Mouse (Mus musculus) fat pad, adult 2 months (tissue): ENCODE measurements around the gene Ttc16.

Source experiments
- DNase-seq: peaks from one replicate; pipeline ENCODE4 v3.0.0-alpha.2; 2011; ENCODE audit warnings: low read depth, low spot score; ENCODE audit errors: extremely low read depth

Ttc16 gene

DNA sequence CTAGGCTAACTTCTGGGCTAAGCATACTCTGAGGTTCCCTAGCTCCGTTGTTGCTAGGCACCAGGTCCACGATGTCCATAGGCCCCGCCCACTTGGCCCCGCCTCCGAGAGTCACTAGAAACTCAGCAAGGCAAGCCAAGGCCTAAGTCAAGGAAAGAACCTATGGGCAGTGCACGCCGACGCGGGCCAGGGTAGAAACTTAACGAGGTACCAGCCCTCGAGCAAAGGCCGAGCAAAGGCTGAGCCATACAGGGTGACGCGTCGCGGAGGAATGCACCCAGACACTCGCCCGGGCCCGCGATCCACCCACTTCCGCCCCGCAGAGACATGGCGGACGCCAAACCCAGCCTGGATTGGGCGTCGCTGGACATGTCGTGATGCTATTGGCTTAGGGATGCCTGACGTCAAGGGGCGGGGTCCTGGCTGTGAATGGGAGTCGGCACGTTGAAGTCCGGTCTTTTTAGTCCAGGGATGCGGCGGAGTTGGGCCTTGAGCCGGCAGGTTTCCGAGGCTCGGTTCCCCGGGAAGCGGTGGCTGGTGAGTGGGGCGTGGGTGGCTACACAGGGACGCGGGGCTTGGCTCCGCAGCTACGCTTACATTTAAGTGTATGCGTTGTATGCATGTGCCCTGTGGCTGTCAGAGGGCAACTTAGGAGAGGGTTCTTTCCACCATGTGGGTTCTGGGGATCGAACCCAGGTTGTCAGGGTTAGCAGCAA is at the start of gene Ttc16, which contains the start of gene Ptrh1:
Gene Ttc16 (minus strand): TSS at position 275 of the 716 bp plus-strand sequence.
Gene Ptrh1 (plus strand): TSS at position 428 of the 716 bp plus-strand sequence.
- no peak for DNase-seq

DNA sequence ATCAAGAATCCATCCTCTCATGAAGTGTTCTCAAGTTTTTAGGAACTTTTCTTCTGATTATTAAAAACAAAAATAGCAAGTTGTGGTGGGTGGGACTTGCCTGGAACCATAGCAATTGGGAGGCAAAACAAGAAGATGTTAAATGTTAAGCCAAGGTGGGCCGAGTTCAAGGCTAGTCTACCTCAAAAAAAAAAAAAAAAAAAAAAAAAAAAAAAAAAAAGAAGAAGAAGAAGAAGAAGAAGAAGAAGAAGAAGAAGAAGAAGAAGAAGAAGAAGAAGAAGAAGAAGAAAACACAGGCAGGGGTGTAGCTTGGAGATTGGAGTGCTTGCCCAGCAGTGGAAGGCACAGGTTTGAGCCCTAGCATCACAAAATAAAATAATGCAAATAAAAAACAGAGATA is 49.3 kb upstream of the Ttc16 start:
- no peak for DNase-seq

DNA sequence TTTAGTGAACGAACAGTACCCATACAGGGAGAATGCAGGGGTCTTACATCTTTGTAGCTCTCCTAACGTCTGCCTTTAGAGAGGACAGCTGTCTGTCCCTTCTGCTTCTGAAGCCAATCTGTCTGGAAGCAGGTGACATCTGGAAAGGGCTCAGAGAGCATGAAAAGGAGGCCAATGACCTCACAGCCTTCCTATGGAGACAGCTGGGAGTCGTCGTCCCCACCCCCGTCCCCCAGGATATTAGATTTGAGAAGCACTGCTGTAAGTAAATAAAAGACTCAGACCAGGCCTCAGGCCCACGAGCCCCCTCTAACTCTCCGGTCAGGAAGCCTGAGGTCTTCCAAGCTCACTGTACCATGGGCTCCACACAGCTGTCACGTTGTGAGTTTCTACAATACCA is 48.7 kb upstream of the Ttc16 start:
- DNase-seq, result no peak

DNA sequence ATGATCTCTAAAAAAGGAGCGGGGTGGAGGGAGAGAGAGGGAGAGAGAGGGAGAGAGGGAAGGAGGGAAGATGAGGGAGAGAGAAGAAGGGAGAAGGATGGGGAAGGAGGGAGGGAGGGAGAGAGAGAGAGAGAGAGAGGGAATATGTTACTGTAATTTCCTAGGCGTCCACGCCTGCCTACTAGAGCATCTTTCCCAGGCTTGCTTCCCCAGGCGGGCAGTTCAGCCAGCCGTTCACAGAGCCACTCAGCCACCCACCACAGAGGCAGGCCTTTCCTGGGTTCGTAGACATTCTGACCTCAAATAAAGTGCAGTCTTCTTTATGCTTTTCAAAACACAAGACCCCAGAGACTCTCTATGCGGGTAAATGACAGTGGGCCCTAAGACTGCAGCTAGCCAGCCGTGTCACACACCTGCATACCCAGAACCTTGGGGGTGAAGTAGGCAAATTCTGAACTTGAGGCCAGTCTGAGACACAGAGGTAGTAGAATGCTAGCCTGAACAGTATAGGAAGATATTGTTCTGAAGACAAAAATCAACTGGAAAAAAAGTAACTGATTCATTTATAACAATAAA is 48.2 kb upstream of the Ttc16 start:
- no peak for DNase-seq

DNA sequence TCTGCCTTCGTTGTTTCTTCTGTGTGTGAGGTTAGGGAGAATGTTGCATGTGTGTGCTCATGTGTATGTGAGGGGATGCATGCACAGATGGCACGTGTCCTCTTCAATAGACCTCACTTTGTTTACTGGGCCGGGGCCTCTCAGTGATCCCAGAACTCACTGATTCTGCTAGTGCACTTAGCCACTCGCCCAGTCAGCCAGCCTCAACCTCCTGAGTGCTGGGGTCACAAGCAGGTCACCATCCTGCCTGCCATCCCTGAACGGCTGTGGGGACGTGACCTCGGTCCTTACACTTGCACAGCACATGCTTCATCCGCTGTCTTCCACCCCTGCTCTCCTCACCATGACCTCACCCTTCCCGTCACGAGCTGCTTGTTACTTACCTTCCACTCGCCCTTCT is 47.7 kb upstream of the Ttc16 start:
- no peak for DNase-seq

DNA sequence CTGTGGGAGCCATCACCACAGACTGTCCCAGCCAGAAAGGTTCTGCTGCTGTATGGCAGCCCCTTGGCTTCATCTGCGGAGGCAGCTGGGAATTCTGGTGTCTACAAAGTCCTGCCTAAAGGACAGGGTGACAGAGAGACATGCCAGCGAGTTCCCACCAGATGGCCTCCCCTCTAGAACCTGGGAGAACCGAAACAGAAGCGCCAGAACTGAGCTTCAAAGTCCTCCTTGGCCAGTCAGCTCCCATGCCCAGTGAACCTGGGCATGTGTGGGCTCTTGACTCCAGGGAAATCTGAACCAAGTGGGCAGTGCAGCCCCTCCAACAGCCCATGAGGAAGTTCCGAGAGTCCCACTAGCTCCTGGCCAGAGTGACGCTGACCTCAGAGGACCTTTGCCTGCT is 47.2 kb upstream of the Ttc16 start:
- no peak for DNase-seq

DNA sequence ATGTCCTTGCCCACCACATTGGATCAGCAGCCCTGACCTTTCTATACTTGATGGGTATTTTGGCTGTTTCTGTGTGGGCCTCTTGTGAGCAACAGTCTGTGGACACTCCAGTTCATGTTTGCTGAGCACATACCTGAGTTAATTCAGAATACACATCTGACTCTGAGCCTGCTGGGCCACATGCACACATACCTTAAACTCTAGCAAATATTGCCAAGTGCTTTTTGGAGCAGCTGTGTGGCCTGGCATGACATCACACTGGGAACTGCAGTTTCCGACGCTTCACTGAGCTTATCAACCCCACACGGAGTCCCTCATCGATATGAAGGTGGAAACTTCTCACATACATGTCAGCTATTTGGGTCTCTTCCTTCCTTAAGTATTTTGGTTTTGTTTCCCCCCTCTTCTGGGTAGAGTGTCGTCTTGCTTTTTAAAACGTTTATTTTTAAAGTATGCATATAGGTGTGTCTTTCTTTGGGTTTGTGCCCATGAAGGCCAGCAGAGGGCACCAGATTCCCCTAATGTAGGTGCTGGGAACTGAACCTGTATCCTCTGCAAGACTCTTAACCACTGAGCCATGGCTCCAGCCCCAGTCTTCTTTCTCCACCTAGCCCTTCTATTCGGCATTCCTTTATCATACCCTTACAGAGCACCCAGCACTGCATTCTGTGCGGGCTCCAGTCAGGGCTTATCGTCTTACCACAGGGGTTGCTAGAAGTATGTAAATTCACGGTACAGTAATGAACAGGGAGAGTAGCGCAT is 45.8 kb upstream of the Ttc16 start:
- no peak for DNase-seq

DNA sequence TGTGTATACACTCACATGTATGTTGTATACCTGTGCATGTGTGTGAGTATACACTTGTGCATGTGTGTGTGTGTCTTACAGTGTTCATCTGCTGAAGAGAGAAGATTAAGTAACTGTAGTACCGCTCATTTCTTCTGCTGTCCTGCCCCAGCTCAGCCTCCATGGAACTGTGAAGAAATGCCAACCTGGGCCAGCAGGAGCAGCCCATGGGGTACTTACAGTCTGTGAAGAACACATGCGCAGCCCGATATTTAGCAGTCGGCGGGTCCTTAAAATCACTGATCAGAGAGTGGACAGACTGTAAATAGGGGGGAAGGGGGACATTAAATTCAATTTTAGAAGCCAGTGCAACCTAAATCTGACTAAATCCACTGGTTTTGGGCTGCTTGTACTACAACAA is 42.8 kb upstream of the Ttc16 start:
- no peak for DNase-seq

DNA sequence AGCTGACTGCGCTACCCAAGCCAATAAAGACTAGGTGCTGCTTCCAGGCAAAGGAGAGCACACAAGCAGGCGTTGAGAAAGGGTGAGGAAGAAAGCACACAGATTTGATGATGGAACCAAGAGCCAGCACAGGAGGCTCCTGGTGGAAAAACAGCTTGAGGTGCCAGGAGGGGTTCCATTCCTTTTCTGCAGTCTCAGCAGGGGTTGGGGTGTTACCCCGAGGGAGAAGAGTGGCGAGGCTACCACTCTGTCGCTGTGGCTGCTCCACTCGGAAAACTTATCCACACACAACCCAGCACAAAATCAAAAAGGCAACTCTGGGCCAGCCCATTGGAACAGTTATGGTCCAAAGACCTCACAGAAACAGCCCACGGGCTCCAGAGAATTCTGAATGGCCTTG is 42.2 kb upstream of the Ttc16 start:
- no peak for DNase-seq

DNA sequence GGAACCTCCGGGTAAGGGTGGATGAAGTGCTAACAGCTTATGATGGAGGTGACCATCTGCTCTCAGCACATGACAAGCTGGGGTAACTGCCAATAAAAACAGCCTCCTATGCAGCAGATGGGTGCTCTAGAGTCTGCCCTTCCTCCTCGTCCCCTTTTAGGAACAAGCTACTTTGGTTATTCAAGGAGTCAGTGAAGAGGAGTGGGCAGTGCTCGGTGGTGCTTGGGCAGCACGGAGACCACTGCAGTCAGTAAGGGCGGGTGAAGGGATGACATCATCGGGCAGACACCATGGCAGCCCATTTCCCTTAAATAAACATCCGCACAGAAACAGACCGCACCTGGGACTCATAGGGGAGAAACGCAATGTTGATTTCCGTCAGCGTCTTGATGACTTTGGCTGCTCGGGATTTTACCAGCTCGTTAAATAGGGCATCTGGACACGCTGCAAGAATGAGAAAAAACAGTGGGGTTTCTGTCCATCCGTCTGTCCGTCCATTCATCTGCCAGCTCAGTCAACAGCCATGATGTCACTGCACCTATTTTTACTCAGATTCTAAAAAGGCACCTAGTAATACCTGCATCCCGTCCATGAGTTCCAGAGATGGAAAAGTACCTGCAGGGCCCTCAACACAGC is 41.6 kb upstream of the Ttc16 start:
- no peak for DNase-seq

DNA sequence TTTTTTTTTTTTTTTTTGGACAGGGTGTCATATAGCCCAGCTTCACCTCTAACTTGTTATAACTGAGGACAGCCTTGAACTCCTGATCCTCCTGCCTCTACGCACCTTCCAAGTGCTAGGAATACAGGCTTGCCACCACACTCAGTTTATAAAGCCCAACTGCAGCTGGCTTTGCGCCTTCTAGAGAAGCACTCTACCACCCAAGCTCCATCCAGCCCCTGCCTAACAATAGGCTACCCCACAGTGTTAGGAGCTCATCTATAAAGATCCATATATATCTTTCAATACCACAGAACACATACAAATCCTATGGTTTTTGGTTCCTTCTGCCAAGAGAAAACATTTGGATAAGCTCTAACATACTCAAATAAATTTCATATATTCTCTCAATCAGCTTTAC is 41.1 kb upstream of the Ttc16 start:
- DNase-seq, result no peak

DNA sequence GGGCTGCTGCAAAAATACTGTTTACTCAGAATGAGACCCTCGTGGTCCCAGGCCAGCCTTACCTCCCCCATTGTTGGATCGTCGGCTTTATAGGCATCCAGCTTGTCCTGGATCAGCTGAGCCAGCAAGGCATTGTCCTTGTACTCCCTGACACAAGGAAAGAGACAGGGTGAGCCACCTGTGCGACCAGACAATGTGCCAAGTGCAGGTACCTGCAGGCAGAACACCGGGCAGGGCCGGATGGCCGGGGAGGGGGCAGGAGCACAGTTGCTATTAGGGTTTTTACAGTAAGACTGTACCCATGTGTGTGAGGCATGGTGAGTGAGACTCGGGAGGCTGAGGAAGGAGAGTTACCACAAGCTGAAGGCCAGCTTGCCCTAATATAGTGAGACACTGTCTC is 36.5 kb upstream of the Ttc16 start:
- no peak for DNase-seq

DNA sequence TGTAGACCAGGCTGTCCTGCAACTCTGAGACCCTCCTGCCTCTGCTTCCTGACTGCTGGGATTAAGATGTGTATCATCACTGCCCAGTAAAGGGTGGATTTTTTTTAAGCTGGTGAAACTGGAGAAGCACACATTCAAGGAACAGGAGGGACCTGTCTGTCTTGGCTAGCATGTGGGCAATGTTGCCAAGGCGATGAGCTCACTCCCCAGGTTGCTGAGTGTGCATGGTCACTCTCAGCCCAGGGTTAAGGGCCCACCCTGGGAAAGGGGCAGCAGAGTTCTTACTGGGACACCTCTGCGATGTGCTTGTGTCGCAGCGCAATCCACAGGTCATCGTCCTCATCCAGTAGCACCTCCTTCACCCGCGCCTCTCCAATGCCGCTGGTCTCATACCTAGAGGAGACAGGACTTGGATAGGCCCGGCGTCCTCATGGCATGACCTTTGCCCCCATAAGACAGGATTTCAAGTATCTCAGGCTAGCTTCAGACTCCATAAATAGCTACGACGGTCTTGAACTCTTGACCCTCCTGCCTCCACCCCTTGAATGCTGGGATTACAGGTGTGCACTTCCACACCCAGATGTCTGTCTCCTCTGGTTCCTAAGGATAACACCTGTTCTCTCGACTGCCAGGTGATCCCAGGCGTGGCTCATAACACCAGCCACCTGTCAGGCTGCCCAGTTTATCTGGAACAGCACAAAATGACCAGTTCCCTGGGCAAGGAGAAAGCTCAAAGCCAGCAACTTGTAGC is 33.6 kb upstream of the Ttc16 start:
- DNase-seq, result no peak

DNA sequence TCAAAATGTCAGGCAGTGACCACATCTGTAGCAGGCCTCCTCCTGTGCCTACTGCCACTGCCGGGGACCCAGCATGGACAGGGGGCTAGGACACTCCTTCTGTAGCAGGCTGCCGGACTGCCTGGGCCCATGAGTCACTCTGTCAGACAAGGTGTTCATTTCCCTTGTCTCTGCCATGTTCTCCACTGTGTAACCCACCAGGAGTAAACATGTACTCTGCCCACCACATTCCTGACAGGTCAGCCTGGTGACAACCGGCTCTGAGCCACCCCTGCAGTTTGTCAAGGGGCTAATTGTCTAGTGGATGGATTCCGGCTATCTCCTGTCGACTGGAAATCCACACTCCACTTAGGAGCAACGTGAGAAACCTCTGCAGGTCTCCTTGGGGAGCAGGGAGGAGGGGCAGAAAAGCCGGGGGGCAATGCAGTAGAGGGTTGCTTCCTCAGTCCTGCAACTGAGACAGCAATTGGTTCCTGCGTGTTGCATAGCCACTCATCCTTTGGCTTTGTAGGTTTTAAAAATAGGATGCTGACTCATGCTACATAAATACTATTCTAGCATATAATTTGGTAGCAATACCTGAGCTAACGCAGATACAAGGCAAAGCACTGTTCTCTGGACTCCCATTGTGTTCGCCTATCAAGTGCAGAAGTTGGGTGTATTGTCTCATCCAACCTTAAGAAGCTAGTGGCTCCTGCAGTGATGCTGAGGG is 23.0 kb upstream of the Ttc16 start:
- no peak for DNase-seq

DNA sequence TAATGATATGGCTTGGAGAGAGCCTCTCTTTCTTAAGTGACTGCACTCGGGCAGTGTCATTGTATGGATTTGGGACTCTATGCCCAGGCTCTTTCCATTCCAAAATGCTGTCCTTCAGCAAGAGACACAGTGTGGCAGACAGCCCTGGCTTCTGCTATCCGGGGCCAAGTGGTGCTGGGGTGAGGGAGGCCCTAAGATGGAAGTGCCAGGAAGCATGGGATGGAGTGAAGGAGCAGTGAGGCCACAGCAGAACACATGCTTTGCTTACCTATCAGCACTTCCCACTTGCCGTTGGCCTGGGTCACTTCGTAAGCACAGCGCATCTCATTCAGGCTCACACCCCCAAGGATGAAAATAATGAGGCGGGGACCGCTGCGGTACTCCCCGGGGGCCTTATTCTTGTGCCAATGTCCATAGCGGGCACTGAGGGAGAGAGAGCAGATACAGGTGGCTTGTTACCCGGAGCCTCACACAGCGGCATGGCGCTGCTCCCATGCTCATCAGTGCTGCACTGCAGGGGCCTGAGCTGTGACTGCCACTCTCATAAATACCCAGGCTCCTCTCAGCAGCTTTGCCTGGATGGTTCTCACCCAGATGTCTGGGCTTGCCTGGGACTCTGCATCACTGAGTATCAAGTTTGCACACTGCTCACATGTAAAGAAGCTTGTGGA is 20.4 kb upstream of the Ttc16 start:
- DNase-seq, result no peak

DNA sequence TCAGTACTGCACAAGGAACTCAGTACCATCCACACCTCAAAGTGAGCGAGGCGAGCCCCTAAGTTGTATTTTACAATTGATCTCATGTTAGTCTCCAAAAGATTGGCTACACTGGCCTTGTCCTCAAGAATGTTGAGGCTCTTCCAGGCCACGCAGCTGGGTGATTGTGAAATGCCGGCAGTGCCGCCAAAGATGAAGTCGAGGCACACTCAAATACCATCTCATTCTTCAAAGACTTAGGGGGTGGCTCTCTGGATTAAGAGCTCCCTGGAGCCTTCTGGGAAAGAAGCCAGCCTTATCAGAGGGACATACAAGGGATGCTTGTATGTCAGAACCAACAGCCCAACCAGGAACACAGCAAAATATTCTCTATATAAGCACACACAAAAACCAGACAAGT is 15.9 kb upstream of the Ttc16 start:
- no peak for DNase-seq

DNA sequence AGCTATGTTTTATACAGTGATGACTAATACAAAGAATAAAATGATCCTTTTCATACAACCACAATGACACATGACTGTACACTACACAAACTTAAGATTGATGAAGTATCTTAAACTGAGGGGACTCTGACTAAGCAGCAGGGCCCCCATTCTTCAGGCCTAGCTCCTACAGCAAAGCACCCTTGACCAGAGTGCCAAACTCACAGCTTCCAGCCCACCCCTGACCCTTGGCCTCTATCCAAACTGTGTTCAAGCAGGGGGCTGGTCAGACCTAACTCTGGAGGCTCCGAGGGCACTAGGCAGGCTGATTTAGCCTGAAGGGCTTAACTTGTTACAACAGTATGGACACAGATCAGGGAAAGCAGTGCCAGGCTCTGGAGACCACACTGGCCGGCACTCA is 13.1 kb upstream of the Ttc16 start:
- no peak for DNase-seq

DNA sequence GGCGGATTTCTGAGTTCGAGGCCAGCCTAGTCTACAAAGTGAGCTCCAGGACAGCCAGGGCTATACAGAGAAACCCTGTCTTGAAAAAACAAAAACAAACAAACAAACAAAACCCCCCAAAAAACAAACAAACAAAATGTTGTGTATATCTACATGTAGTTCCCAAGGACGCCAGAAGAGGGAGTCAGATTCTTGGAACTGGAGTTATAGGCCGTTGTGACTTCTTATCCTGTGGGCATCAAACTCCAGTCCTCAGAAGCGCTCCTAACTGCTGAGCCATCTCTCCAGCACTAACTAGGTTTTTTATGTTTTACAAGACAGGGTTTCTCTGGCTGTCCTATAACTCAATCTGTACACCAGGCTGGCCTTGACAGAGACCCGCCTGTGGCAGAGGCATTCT is 11.7 kb upstream of the Ttc16 start:
- DNase-seq, result no peak

DNA sequence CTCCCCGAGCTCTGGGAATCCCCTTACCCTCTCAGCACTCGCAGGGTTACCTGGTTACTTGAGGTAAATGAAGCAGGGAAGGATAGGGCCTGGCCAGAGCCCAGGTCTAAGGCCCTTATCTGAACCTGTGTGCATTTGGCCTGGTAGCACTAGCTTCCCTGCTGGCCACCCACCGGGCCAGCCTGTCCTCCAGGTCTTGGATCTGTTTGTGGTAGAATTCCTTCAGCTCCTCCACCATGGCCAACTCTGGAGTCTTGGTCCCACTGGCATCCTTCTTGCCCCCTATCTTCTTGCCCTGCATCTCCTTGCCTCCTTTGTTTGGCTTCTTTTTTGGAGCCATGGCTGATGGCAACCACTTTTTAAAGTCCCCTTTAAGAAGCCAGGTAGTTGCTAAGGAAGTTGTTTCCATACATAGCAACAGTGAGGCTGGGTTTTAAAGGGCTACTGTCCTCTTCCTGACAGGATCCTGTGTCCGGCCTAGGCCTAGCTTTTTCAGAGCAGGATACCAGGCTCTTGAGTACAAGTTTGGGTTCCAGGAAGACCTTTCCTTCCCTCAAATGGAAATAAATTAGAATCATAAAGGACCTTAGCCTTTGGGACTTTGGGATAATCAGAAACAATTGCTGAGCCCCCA is 8.7 kb upstream of the Ttc16 start, which contains the start of gene Cfap157:
Gene Cfap157 (minus strand): TSS at position 381 of the 634 bp plus-strand sequence.
- no peak for DNase-seq
